Mouse (Mus musculus): ENCODE data around the gene Dbn1.

The Dbn1 gene

DNA sequence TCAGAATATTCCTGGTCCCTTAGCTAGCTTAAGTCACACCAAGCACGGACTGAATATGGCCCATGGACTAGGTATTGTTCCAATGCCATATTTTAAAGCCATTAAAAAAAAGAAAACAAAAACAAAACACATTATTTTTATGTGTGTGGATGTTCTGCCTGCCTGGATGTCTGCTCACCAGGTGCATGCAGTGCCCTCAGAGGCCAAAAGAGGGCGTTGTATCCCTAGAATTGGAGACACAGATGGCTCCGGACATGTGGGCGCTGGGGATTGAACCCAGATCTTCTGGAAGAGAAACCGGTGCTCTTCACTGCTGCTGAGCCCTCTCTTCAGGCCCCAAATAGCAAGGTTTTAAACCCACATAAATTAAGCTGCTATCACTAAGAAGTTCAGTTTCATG, 9.9 kb downstream of the Dbn1 start:
- in situ Hi-C loops (cut with MboI): no loop called here

DNA sequence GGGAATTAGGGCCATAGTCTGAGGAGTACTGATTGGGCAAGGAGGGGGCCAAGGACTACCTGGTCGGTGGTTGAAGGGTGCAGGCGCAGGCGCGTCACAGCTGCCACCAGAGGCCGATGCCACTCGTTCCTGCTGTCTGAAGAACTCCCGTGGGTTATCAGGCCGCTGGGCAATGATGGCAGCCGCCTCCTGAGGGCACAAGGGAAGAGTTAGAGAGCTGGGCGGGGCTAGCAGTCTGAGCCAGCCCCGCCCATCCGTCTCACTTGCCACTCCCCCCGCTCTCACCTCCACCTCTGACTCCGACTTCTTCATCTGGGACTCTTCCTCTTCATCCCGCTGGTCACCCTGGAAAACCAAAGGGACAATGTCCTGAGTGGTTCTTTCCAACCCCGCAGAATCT, 10.4 kb downstream of the Dbn1 start:
- in situ Hi-C loops (cut with MboI): no loop called here

DNA sequence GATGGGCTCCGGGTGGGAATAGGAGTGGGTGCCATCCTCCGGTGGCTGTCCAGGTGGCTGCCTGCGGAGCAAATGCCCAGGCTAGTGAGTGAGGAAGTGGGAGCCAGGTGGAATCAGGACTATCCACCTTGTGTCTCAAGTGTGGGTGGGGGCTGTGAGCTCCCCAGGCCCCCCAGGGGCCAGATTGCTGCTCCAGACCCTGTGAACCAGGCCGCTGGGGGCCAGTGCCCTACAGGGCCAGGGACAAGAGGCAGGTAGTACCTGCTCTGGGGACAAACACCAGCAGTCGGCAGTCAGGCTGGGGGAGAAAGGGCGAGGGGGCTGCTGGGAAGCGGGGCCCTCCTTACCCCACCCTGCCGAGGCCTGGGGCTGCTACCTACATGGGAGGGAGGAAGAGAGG, 11.7 kb downstream of the Dbn1 start:
- in situ Hi-C loops (cut with MboI): no loop called here

DNA sequence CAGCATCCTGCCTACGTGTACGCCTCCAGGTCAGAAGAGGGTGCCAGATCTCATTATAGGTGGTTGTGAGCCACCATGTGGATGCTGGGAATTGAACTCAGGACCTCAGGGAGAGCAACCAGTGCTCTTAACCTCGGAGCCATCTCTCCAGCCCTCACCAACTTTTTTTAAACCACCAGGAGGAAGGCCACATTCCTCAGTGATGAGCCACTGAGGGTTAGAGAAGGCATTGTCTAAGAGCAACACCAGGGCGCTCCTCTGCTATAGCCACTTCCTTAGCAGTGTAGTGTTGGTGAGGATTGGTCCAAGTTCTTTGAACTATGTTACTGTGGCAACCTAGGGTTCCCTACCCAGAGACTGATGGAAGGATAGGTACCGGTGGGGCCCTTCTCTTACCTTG, 12.2 kb downstream of the Dbn1 start:
- in situ Hi-C loops (cut with MboI): no loop called here

DNA sequence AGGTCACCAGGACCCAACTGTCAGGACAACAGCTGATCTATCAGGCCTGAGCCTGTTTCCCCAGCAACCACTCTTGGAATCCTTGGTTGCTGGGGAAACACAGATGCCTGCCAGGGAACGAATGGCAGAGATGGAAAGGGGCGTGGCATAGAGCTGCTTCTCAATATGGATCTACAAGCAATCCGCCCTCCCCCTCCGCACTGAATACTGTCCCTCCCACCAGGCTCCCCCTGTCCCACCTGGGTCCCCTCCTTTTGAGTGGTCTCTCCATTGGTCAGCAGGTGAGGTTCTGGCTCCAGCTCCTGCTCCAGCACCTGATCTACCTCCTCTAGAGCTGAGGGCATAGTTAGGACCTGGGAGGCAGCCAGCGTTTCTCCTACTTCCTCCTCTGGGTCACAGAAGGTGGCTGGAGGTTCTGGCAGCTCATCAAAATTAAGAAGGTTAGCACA, 13.3 kb downstream of the Dbn1 start:
- in situ Hi-C loops (cut with MboI): no loop called here

DNA sequence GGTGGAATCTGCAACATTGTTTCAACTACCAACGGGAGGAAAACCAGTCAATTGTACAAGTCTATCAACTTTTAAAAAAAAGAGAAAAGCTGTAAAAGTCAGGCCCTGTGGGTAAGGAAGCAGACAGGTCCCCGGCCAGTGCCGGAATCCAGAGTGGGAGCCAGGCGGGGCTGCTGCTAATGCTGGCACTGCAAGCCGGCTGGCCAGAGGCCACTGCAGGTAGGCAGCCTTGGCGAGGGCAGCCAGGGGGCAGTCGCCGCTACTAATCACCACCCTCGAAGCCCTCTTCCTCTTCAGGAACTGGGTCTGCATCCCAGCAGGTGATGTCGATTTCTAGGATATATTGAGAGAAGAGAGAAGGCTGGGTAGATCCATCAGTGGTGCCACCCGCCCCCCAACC, 13.9 kb downstream of the Dbn1 start:
- in situ Hi-C loops (cut with MboI): no loop called here

DNA sequence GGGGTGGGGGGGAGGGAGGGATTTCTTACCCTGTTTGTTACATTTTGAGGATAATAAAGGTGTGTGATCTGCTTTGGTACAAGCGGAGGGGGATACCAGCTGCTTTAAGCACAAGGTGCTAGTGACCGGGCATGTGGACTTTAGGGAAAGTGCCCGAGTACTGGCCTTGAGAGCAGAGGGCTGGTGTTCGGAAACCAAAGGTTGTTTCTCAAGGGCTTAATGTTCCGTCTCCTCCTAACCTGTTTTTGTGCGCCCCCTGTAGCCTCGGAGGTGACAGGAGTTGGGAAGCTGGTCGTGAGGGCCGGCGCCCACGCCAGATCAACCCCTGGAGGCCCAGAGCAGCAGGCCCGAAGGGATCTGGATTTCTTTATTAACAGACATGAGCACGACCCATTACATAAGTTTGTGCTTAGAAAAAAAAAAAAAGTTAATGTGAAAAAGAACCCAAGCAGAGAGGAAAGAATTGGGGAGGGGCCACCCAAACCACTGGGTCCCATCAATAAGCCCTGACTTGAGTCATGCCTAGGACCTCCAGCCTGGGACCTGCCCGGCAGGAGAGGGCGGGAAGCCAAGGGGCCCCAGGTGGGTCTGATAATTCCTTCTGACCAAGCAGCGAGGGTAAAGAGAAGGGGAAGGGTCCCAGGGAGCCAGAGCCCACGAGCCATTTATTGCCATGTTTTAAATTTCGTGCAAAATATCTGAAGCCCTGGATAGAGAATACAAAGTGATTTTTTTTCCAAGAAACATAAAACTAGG, 14.7 kb downstream of the Dbn1 start:
- in situ Hi-C loops (cut with MboI): no loop called here

DNA sequence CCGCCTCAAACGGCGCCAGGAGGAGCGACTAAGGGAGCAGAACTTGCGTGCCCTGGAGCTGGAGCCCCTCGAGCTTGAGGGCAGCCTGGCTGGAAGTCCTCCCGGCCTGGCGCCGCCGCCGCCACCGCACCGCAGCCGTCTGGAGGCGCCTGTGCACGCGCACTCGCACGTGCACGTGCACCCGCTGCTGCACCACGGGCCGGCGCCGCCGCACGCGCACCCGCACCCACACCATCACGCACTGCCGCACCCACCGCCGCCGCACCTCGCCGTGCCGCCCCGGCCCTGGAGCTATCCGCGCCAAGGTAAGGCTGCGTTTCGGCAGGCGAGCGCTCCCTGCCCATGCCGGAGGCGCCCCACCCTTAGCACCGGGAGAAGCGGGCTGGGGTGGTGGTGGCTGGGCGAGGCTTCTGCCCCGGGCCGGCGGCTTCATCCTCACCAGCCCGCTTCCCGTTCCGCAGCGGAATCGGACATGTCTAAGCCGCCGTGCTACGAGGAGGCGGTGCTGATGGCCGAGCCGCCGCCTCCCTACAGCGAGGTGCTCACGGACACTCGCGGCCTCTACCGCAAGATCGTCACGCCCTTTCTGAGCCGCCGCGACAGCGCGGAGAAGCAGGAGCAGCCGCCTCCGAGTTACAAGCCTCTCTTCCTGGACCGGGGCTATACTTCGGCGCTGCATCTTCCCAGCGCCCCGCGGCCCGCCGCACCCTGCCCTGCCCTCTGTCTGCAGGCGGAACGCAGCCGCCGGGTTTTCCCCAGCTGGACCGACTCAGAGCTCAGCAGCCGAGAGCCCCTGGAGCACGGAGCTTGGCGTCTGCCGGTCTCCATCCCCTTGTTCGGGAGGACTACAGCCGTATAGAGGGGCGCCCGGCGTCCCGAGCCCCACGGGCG, 15.5 kb downstream of the Dbn1 start:
- in situ Hi-C loops (cut with MboI): no loop called here

DNA sequence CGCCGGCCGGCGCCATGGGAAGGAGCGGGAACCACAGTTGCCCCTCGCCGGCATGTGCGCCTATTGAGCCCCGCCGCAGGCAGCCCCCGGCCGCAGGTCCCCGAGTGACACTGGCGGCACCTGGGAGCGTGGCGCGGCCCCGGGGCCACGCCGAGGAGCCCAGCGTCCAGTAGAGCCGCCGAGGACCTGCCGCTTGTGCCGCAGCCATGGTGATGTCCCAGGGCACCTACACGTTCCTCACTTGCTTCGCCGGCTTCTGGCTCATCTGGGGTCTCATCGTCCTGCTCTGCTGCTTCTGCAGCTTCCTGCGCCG, 16.1 kb downstream of the Dbn1 start:
- in situ Hi-C loops (cut with MboI): no loop called here

DNA sequence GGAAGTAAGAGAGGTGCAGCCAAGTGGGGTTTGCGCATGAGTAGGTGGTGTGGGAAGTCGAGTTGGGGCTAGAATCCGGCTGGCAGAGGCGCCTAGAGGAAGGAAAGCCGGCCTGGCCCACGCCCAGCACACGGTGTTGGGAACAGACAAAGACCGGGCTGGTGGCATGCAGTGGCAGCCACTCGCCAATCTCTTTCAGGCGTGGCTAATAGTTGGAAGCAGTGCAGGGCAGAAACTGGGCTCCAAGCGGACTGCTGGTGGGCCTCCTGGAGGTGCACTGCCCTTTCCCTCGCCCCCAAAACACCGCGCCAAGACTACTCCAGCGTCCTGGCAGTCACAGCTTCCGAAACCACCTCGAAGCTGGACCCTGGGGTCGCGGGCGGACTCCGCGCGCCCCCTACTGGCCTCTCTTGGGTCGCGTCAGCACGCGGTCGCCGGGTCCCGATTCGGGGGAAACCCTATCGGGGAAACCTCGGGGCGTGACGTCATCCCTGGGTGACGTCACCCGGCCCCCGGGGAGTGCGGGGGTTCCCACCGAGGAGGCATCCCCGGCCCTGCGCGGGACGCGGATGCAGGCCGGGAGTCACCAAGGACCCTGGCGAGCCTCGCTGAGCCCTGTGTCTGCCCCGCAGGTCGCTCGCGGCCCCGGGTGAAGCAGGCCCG, 16.6 kb downstream of the Dbn1 start:
- in situ Hi-C loops (cut with MboI): no loop called here

DNA sequence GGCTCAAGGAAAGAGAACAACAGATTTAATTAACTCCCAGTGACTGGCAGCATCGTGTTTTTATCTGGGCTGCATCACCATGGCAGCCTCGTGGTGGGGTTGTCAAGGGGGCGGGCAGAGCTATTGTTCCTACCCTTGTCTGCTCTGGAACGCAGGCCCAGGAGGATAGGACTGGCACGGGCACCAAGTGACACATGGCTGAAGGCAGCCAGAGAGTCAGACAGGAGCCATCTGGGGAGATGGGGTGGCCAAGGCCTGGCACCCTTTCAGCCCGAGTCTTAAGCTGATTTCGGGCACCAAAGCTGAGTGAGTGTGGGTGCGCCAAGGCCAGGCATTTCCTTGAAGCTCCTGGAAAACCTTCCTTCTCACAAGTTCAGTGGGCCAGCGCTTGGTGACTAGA, 17.5 kb downstream of the Dbn1 start:
- in situ Hi-C loops (cut with MboI): no loop called here

DNA sequence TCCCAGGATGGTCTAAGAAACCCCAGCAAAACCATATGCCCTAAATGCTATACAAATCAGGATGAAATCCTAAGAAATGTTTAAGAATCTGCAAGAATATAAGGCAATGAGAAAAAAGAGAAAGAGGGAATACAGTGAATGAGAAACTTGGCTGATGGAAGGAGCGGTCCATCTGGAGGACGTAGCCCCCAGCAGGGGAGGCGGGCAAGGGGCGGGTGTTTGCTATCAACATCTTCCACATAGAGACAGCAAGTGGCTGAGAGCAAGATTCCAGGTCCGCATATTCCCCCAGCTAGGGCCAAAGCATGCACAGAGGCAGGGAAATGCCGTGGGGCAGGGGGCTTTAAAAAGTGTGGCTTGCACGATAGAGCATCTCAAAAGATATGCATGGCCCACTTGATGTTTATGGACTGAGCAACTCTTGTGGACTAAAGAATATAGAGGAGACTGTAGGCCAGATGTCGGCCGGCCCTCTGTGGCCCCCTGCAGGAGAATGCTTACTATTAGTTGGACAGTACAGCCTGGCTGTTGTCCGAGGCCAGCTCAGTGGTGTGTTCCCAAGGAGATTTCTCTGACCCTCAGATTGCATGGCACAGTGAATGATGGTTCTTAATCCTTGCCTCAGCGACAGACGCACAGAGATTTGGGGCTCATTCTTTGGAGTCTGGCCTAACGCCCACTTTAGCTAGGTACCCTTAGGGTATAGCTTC, 18.9 kb downstream of the Dbn1 start:
- in situ Hi-C loops (cut with MboI): loop anchor here (5.0 kb wide), 1 partner anchor 42 kb away; the partner anchor contains the start of gene F12

DNA sequence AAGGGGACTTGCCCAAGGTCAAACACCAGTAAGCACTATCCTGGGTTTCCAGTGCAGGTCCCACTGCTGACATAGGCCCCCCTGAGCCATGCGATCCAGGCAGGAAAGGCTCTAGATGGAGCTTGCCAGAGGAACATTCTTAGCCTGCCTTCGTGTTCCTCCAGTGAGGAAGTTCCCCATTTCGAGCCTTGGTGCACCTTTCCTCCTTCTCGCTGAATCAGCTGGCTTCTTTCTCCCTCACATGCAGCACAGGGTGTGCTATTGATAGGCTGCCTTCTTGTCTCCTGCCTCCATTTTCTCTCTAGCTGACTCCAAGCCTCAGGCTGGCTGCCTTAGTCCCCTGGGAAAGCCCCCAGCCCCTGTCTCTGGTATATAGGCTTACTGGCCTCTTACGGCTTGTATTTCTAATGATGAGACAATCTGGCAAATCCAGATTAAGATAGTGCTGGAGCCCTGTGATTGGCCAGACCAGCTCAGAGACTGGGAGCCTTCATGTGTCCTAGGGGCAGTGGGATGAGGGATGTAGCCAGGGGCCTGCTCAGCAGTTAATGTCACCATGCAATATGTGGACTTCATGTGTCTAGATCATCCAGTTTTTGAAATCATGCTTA, 22.0 kb downstream of the Dbn1 start:
- in situ Hi-C loops (cut with MboI): loop anchor here (5.0 kb wide), 1 partner anchor 39 kb away; the partner anchor contains the start of gene F12

DNA sequence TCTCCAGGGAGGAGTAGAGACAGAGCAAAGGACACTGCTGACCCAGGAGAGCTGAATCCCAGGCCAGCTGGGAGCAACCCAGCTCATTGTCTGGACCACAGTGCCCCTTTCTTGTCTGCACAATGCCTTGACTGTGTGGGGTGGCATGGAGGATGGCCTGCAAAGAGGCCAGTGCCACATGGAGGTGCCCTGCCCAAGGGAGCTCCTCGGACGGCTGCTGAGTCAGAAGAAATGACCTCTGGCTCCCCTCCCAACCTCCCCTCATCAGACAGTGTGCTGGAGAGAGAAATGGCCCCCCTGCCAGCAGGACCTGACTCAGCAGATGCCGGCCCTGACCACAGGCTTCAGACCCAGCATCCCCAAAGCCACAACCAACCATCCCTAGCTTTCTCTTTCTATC, 22.7 kb downstream of the Dbn1 start:
- in situ Hi-C loops (cut with MboI): loop anchor here (5.0 kb wide), 1 partner anchor 38 kb away; the partner anchor contains the start of gene F12

DNA sequence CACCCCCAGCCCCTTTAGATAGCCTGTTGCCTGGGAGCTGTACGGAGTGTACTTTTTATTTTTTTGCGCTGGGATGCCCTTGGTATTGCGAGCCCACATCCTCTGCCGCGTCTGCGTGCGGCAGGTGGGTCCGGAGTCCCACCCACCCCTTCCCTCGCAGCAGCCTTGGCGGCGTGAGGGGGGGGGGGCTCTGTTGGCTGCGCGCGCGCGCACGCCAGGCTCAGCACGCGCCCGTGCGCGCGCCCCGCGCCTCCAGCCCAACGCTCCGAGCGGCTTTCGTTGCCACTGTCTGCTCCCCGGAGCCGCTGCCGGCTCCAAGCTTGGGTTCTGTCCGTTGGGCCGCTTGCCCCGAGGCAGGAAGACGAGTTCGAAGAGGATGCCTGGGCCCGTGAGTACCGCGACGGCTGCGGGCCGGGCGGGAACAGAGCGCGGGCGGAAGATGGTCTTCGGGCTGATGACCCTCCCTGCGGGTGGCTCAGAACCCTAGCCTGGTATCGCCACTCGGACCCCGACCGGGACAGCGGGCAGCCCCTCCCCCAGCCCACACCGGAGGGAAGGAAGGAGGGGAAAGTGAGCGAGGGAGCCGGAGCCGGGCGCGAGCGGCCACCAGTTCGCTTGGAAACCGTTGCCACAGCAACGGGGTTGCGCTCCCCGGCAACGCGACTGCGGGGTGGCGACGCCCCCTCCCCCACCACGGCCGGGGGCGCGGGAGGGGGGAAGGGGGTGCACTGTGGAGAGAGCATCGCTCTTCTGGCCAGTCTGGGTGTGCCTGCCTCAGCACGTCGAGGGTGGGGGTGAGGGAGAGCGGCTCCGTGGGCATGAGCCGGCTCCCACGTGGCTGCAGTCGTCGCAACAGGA, 23.7 kb downstream of the Dbn1 start, which contains the start of gene Prr7:
Gene Prr7 (plus strand): TSS at position 241 of the 858 bp plus-strand sequence.
- in situ Hi-C loops (cut with MboI): no loop called here

DNA sequence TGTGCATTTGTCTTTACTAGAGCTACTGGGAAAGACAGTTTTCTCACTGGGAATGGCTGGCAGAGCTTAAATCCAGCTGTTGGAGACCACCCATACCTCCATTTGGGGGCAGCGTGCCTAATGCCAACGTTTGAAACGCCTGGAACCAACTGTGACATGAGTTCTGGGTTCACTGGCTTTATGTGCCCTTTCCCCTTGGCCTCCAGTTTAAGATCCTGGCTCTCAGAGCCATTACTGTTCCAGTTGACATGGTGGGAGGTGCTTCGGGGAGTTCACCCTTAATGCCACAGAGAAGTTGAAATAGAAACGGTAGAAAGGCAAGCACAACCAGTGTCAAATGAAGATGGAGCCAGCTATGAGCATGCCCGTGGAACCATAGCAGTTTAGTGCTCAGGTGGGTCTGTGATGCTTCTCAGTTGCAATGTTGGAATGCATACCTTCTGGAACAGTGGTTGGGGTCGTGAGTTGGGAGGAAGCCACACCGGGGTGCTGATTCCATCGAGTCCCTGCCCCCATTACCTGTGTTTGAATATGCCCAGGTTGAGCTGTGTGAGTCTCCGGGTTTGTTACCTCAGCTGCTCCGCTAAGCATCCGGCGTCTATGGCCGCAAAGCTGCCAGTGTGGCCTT, 24.4 kb downstream of the Dbn1 start:
- in situ Hi-C loops (cut with MboI): no loop called here

DNA sequence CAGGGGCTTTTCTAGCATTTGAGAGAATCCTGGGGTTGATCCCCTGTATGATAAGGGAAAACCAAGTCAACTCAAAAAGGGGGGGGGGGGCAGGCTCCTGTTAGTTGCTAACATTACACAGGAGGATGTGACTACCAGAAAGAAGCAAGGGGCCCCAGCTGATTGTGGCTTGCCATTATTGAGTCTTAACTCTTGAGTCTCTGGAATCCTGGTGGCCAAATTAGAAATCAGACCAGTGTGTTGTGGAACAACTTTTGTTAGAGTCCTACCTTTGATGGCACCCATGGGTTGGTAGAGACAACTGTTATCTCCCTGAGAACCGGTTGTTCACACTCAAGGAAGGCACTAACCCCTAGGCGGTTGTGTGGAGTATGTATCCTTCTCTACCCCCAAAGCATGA, 24.9 kb downstream of the Dbn1 start:
- in situ Hi-C loops (cut with MboI): no loop called here

DNA sequence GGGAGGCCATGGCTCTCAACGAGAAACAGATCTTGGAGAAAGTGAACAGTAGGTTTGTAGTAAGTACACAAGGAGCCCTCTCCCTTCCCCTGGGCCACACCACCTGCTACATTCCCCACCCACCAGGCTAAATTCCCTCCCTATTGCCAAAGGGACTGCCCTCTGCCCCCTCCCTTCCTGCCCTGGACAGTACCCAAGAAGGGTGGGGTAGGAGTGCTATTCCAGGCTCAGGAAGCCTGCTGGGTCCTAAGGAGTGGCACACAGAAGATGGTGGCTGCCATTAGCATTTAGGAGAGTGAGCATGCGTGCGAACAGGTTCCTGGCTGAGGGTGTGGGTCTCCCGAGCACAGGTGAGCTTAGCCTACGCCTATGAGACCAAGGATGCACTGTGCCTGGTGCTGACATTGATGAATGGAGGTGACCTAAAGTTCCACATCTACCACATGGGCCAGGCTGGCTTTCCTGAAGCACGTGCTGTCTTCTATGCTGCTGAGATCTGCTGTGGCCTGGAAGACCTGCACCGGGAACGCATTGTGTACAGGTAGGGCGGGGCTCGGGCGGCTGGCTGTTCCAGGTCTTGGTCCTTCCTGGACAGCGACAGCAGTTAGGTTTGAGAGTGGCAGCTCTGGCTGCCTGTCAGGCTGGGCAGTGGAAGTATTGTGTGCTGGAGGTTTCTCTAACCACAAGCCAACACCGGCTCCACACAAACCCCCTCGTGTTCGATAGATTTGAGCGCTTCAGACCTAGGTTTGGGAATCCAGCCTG, 35.9 kb downstream of the Dbn1 start:
- in situ Hi-C loops (cut with MboI): no loop called here

DNA sequence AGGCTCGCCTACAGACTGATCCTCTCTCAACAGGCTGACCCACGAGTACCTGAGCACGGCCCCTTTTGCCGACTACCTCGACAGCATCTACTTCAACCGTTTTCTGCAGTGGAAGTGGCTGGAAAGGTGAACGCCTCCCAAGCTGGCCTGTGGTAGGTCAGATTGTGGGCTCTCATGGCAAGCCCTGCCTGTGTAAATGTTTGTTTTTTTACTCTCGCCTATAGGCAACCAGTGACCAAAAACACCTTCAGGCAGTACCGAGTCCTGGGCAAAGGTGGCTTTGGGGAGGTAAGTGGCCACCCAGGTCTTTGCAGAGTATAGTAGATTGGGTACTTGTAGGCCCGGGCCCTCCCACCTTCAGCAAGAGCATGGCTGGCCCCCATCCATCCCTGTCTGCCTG, 36.6 kb downstream of the Dbn1 start:
- in situ Hi-C loops (cut with MboI): no loop called here
